Mouse (Mus musculus) kidney, postnatal 10 days (tissue): Measurements from ENCODE around the gene Tbkbp1.
"Not testable (repeated sequence)": the region's sequence is repeated elsewhere in the genome, so short reads cannot be mapped to it uniquely, and the experiment has no call there.

Experiments used
- DNase-seq: peaks from one replicate; pipeline ENCODE4 v3.0.0; 2021; ENCODE audit warnings: mixed read lengths

The Tbkbp1 gene

DNA sequence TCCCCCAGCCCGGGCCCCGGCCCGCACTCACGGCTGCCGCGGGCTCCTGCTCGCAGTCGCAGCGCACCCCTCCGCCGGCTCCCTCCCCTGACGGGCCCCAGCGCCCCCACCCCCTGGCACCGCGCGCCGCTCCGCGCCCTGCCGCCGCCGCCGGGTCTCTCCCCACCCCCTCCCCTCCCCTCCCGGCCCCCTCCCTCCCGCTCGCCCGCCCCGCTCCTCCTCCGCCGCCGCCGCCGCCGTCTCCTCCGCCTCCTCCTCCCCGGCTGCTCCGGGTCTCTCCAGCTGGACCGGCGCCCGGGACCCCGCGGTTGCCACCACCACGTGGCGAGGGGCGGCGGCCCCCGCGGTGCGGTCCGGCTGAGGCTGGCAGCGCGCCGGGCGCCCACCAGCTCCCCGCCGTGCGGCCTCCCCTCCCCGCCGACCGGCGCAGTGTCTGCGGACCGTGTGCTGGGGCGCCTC, at the start of gene Tbkbp1:
Tbkbp1 (minus strand) TSS at position 153 of the 459 bp plus-strand sequence.
- peak; percentile 70 for DNase-seq

DNA sequence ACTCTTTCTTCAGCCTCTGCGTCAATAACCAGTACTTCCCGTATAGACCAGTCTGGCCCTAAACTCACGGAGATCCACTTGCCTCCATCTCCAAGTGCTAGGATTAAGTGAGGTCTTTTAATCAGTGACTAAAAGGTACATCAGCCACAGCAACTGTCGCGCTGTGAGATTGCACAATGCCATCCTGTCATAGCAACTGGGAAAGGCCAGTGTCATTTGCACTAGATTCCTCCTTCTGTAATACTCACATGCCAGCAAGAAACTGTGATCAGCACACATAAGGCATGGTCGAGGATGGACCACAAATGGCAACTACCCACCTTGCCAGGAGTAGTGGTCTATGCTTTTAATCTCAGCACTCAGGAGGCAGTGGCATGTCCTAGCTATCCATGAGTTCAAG, 48.2 kb upstream of the Tbkbp1 start:
- no peak for DNase-seq

DNA sequence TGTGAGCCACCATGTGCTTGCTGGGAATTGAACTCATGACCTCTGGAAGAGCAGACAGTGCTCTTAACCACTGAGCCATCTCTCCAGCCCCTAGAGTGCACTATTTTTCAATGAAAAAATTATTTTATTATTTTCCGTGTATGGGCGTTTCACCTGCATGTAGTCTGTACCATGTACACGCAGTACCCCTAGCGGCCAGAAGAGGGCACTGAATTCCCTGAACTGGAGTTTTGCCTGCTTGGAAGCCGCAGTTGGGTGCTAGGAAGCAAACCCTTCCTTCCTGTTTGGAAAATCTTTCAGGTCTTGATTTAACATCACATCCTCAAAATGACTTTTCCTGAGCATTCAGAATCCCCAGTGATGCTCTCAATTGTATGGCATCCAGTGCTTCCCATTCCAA, 47.3 kb upstream of the Tbkbp1 start:
- peak; percentile 65 for DNase-seq

DNA sequence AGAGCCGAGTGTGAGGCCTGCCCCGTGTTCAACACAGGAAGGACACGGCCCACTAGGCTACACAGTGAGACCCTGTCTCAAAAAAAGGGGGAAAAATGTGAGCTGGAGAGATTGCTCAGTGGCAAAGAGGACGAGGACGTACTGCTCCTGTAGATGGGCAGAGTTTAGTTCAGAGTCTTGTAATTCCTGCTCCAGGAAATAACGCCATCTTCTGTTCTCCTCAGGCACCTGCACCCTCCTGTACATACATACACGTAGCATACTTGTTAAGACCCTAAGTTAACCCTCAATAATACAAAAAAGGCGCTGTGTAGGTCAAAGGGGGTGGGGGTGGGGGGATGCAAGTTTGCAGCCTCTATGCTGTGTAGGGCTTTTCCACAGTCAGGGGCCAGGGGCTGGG, 45.7 kb upstream of the Tbkbp1 start:
- DNase-seq = no peak

DNA sequence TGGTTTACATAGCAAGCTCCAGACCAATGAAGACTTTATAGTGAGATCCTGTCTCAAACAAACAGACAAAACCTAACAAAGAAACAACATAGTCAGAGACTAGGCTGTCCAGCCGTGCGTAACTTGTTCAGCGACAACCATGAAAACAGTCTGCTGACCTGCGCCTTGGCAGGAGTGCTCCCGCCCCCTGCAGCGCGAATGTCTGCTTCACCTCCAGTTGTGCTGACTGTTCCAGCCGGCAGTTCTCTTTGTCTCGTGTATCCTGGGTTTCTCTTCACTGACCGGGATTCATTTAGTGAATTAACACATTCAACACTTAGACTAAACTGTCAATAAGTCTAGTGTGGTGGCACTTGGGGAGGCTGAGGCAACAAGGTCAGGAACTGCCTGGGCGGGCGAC, 45.2 kb upstream of the Tbkbp1 start:
- DNase-seq = no peak

DNA sequence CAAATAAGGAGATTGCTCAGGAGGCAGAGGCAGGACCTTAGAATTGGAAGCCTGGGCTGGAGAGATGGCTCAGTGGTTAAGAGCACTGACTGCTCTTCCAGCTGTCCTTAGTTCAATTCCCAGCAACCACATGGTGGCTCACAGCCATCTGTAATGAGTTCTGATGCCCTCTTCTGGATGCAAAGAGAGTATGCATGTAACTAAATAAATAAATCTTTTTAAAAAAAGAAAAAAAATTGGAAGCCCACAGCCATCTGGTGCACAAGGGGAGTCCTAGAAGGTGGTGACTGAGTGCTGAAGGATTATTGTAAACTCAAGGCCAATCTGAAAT, 41.3 kb upstream of the Tbkbp1 start:
- no peak for DNase-seq

DNA sequence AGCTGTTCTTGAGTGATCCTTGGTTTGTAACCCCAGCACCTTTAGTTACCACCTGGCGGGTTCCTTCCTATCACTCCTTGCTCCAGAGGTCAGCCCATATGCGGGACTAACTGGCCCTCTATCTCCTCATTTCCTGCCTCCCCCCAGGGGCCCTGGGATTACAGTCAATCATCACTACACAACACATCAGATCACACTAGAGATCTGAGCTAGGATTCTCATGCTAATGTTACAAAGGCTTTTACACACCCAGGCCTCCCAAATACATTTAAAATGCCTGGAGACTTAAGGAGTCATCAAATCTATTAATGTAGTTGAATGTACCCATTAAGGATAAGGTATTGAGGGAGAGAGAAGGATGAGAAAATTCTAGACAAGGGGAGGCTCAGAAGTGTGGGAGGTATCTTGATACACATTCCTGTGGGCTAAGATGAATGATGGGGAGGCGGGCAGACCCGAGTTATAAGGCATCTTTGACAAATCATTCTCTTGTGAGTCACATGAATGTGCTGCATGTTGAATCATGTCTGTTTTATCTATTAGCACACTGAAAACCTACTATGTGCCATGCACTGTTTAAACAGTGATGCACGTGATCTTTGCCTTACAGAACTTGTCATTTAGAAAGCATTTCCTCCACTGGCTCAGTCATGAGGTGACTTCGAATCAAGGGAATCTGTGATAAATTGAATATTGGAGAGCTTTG, 40.8 kb upstream of the Tbkbp1 start:
- no peak for DNase-seq

DNA sequence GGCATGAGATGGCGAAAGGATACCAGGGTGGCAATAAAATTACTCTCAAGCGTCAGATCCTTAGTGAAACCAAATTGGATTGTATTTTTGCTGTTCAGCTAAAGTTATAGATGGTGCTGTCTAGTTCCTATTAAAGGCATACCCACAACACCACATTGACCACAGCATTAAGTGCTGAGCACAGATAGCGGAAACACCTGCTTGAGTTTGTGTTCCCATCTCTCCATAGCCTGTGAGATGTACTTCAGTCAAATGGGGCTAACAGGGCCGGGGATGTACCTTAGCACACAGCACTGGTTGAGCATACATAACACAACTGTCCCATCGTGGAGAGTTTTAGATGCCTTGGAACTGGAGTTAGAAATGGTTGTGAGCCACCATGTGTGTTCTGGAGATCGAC, 39.7 kb upstream of the Tbkbp1 start:
- no peak for DNase-seq

DNA sequence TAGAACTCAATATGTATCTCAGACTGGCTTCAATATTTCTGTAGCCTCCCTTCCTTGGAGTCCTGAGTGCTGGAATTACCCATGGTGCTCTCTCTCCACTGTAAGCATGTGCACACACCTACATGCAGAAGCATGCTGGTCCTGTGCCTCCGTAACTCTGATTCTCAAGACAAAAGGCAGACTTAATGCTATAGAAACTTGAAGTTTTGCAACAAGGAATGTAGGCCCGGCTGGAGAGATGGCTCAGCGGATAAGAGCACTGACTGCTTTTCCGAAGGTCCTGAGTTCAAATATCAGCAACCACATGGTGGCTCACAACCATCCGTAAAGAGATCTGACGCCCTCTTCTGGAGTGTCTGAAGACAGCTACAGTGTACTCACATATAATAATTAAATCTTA, 38.4 kb upstream of the Tbkbp1 start:
- not testable (repeated sequence) for DNase-seq

DNA sequence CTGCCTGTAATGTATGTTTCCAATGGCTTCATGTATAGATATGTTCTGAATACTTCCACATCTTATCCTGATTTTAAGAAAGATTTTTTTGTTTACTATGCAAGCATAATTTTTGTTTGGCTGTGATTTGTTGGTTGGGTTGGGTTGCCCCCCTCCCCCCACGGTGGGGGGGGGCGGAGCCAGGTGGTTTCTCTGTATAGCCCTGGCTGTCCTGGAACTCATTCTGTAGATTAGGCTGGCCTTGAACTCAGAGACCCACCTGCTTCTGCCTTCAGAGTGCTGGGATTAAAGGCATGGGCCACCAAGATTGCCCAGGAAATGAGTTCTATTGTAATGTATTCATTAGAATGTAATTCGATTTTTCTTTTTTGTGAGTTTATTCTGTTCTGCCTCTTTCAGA, 37.9 kb upstream of the Tbkbp1 start:
- no peak for DNase-seq

DNA sequence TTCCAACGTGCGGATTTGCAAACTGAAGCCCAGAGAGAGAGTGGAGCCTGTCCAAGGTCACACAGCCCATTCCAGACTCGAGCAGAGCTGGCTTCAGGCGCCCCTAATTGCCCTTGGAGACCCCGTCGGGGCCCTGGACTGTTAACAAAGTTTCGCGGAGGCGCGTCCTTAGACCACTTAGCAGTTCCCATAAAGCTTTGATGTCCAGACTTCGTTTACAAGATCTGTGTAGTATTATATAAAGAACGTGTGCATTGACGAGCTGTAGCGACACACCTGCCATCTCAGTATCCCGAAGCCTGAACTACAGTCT, 37.3 kb upstream of the Tbkbp1 start:
- no peak for DNase-seq

DNA sequence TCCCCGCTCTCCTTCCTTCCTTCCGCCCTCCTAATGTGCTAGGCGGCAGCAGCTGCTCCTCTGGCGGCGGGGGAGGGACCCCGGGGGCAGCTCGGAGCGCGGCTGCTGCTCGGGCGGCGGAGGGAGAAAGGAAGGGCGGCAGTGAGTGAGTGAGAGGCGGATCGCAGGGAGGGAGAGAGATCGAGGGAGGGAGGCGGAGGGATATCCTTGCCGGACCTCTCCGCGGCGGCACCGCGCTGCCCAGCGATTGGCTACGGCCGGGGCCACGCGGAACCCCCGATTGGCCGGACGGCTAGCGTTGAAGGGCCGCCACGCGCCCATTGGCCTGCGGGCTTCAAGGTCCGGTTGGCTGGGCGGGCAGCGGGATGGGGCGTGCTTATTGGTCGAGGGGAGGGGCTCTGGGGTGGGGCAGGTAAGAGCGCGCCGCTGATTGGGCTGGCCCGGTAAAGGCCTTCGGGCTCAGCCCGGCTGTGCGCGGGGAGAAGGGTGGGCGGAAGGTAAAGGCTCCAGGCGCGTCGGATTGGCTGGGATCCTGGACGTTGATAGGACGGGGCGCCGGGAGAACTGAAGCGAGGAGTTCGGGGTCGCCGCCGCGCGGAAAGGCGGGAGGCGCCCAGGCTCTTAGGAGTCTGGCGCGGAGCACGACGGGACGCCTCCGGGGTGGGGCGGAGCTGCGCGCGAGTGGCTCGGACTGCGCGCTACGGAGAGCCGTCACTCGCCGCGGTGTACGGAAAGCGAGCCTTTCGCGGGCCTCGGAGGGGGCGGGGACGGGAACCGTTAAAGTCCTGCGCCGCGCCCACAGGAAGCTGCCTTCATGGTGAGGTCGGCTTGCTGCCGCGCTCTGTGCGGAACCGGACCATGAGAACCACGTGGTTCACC, 36.7 kb upstream of the Tbkbp1 start, which contains the start of gene Kpnb1:
Kpnb1 (minus strand) TSS at position 118 of the 879 bp plus-strand sequence.
- peak; percentile 99 for DNase-seq

DNA sequence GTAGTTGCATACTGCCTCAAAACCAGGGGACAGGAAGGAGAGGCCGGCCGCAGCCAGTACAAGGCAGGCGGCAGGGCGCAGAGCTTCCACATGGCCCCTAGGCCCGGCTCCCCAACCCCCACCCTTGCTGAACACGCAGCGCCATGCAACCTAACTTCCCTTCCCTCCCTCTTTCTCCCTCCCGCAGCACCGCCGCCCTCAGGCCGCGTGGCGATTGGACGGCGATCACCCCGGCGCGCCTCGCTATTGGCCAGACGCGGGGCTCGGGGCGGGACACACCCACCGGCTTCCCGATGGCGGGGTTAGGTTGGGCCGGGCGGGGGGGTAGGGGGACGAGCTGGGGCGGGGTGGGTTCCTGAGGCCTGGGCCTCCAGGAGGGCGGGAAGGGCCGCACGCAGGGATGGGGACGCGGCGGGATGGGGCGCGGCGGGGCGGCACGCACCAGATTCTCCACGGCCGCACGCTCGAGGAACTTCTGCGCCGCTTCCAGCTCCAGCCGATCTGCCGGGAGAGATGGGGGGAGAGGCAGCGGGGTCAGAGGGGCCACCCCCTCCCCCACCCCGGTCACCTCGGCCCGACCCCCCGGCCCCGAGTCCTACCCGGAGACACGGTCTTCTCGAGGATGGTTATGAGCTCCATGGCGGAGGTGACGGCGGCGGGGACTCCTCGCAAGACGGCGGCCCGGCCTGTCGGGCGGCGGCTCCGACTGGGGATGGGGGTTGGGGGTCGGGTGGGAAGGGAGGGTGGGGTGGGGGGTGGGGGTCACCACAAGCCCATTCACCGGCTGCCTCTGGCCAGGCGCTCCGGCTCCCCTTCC, 35.9 kb upstream of the Tbkbp1 start:
- DNase-seq = peak; percentile 99

DNA sequence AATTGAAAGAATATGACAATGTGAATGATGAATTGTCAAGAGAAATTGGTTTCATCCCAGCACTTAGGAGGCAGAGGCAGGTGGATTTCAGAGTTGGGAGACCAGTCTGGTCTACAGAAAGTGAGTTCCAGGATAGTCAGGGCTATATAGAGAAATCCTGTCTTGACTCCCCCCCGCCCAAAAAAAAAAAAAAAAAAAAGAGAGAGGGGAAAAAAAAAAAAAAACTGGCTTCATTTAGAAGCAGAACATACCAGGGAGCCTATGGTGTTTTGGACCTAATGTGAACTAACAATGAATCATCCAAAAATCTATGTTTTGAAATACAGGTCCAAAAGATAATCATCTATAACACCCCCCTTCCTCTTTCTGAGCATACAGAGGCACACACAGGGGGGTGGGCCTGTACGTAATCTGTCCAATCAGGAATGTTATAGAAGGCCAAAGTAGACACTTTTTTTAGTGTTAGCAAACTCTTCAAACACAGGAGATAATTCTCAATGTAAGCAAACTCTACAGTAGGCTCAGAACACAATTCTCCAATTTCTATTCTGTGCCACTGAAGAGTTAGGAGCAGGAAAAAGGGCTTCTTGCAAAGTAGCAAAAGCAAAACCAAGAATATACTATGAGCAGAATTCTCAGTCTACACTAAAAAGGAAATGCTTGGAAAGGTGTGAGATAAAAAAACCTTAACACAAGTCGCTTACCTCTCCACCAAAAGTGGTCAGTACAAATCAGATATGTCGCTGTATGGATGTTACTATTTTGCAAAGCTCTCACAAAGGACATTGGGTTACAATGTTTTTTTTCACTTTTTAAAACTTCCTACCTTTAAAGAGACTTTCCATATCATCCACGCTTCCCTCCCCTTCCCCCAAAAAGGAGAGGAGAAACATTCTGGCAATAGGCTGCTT, 34.7 kb upstream of the Tbkbp1 start:
- DNase-seq = no peak

DNA sequence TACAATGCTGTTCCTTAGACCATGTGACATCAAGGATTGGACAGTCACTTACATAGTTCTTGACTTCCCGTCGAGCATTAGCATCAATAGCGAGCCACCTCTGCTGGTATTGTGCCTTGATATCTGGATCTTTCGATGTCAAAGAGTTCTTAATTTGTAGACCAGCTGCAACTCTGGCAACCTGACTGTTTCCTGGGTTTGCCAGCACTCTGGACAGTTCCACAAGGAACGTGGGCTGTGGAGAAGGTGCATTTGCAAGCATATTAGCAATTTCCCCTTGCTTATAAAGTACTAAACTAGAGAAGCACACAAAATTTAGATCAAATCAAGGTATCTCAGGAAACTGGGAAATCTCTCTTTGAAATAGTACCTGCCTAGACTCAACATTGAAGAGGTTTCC, 33.6 kb upstream of the Tbkbp1 start:
- DNase-seq = peak; percentile 22

DNA sequence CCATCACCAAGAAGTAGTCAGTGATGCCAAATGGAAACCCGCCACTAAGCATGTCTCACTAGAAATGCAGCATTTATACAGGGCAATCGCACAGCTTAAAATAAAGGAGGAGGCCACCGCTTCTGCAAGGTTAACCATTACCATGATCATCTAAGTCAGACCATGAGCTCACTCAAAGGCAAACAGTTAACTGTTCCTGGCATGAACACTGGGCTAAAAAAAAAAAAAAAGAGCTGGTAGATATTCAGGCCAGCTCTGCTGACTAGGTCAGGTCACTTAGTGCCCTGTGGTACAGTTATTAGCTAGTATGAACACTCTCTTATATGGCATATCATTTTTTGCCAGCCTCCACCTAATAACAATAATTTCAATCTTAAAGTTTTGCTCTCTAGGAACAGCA, 31.2 kb upstream of the Tbkbp1 start:
- DNase-seq = no peak

DNA sequence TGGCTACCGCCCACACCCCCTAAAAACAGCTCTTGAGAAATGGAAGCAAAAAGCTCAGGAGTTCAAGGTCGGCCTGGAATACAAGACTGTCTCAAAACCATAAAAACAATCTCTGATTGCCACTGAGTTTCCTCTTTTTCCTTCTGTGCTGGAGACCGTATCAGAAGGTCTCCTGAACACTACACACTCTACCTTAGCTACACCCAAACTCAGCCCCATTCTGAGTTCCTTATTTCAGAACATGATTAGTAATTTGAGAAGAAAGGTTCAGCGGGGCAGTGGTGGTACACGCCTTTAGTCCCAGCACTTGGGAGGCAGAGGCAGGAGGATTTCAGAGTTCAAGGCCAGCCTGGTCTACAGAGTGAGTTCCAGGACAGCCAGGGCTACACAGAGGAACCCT, 29.8 kb upstream of the Tbkbp1 start:
- no peak for DNase-seq

DNA sequence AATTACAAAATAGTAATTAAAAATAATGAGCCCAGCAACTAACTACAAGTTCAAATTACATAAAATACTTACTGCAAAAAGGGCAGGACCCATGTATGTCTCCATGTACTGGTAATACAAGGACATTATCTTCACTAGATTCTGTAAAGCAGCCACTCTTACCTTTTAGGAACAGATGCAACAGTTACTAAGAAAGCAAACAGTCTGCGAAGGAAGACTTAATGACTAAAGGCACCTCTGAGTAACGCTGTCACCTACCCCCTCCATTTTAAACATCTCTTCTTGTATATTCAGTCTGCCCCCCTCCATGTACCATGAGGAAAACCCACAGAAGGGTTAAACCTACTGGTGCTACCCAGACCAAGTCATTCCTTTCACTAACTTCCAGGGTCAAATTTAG, 26.9 kb upstream of the Tbkbp1 start:
- no peak for DNase-seq

DNA sequence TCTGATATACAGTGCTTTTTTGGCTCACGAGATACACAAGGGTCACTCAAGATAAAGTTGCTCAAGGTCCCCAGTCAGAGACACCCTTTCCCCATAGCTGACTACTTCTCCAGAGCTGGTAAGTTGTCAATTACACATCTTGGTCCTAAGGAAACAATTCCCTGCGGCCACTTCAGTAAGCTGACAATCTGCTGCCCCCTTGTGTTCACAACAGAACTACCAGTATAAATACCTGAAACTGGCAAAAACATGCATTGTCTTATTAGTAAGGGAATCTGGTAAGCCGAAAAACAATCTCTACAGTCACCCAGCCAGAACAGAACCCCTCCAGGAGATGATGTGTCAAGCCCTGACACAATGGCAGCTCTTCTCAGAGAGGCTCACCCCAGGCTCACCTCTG, 25.6 kb upstream of the Tbkbp1 start:
- DNase-seq = peak; percentile 64

DNA sequence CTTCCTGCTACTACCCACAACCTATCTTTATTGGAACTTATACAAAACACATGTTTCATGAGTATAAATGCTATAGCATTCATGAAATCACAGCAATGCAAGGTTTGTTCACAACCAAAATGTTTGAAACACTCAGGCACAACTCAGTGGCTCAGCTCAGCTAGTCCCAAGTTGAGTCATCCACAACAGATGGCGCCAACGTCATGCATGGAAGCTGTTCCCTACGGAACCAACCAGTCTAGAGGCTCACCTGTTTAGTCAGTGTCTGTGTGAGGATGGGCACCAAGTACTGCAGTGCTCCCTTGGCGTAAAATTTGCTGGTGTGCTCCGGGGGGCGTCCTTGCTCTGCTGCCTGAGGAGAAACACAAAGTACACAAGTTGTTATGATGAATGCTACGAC, 24.2 kb upstream of the Tbkbp1 start:
- no peak for DNase-seq

DNA sequence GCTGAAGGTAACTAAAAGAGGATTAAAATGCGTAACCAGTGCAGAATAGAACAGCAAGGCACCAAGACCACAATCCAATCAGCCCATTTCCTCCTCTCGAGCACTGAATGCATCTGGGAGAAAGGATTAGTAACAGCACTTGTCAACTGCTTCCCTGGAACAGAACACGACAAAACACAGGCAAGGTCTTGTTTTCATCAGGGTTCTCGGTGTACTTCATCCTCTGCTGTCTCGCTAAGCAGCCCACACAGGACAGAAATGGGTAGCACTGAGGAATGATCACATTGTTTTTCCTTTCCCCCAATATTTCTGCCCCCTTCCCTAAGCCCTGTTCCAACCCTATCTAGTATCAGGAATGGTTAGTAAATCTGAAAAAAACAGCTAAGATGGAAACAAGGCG, 9.0 kb upstream of the Tbkbp1 start:
- no peak for DNase-seq

DNA sequence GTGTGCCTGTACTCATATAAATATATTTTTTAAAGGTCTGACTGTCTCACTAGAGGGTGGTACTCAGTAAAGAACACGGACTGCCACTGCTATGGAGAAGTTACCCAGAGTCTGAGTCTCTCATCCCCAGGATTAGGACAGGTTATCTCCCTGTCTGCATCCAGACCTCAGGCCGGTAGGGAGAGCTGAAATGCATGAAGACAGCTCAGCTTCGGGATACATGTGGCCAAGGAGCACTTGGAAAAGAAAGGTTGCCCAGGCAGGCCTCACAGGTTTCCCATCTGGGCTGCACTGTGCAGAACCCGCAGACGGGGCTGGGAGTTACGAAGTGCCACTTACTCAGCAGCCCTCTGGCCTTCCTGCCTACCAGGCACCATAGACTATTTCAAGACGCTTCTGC, 5.7 kb upstream of the Tbkbp1 start:
- DNase-seq = no peak
